Mouse (Mus musculus): ENCODE measurements at regions not wholly inside any gene's neighbourhood (a gene's known extent, or its start where the extent isn't known, plus 50 kb on each side); places are given as distances from the start of the nearest gene placed in this dataset.

DNA sequence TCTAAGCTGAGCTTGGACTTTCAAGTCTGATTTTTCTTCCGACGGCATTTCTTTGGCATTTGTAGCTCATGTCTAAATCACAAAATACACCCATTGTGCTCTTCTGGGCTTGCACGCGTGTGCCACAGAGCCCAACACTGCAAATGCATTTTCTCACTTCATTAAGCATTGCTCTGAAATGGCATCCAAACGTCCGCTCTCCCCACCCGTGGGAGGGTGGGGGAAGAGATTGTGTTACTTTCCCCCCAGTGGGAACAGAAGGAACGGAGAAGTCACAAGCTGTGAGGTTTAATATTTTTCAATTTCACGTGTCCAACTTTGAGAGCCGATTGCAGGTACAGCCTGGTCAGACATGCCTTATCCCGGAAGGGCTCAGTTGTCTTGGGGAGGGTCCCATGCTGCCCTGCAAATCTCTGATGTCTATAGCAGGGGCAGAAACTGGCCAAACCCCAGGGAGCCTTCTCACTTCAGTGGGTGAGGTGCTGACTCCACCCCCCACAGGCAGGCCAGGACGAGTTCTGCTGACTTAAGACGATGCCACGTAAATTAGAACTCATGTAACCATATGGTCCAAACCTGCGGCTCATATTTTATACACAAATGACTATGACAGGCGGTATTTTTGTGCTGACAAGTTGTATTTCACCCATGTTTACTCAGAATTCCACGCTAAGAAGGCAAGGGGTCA is 371.5 kb upstream of the Nfe2l3 start:
- no peak for DNase-seq

GRCm38 (mm10) chr6:51065156-51065555 is 367.3 kb upstream of the Nfe2l3 start:
- no peak for DNase-seq

GRCm38 (mm10) chr6:51067332-51067731 is 365.1 kb upstream of the Nfe2l3 start:
- no peak for DNase-seq

GRCm38 (mm10) chr6:51069945-51070344 is 362.5 kb upstream of the Nfe2l3 start:
- DNase-seq, result no peak

GRCm38 (mm10) chr6:51071243-51071642 is 361.2 kb upstream of the Nfe2l3 start:
- no peak for DNase-seq

GRCm38 (mm10) chr6:51075026-51075425 is 357.4 kb upstream of the Nfe2l3 start:
- no peak for DNase-seq

- DNase-seq, result no peak
Observed at GRCm38 (mm10) chr6:51076861-51077768, 355.4 kb upstream of the Nfe2l3 start.

DNA sequence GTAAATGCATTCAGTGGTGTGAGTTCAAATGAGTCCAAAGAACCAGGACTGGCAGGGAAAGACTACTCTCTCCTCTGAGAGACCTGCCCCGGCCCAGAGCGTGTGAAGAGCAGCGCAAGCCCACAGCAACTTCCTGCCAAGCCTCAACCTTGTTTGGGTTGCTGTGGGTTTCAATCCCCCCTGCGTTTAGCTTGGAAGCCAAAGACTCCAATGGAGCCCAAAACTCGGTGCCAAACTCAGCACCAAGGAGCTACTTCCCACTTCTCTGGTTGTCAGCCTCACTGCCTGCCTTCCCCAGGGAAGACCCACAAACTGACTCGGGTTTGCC is 354.7 kb upstream of the Nfe2l3 start:
- DNase-seq, result no peak

DNA sequence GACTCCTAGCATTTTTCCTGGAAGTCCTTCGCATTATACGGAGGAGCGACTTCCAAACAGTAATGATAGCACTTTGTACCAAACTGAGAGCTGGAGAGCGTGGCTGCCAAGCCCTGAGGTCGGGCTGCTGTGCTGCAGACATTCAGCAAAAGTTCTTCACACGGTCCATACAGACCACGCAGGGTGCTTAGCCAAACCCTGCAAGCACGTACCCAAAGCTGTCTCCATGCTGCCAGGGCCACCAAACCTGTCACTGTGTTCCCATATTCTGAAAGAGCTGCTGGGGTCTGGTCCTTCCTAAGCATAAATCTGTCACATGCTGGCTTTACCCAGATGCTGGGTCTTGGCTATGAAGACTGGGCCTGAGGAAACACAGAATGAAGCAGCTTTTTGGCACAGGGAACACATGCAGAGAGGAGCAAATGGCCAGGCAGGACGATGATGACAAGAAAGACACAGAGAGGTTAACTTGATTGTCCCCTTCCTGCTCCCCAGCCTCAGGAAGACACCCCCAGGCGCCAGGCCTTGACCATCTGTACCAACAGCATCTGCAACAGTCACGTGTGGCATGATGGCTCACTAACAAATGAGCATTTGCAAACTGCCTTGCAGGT is 354.0 kb upstream of the Nfe2l3 start:
- no peak for DNase-seq

GRCm38 (mm10) chr6:51078967-51079355 is 353.5 kb upstream of the Nfe2l3 start:
- no peak for DNase-seq

DNA sequence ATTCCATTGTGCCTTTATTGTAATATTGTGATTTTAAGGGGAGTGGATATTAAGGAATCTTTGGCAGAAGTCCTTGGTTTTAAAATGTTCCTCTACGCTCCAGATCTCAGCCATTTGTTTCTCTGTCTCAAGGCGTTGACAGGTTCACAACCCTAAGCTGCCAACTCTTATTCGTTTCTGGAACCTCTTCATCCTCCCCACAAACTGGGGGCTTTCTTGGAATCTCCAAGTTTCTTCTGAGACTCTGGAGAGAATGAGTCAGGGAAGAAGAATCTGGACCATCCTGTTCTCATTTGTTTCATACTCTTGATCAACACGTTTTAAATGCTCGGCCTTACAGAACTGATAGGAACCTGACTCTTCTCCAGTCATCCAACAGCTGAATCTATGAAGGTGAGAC is 351.4 kb upstream of the Nfe2l3 start:
- DNase-seq, result no peak

GRCm38 (mm10) chr6:51084656-51085055 is 347.8 kb upstream of the Nfe2l3 start:
- DNase-seq, result no peak

DNA sequence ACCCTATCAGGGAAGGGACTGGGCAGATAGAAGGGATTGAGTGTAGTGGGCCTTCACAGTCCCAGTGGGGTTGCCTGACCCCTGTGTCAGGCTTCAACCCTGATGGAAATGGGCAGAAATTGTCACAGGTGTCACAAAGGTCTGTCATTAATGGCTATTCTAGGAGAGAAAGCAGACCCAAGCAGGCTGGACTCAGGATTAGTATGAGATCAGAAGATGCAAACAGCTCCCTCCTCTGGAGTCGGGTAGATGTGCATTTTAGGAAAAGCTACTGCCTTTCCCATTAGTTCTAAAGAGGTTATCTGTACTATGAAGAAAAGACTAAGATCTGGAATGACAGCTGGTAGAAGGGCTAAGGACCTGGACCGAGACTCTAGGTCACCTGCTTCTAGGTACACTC is 346.9 kb upstream of the Nfe2l3 start:
- no peak for DNase-seq

DNA sequence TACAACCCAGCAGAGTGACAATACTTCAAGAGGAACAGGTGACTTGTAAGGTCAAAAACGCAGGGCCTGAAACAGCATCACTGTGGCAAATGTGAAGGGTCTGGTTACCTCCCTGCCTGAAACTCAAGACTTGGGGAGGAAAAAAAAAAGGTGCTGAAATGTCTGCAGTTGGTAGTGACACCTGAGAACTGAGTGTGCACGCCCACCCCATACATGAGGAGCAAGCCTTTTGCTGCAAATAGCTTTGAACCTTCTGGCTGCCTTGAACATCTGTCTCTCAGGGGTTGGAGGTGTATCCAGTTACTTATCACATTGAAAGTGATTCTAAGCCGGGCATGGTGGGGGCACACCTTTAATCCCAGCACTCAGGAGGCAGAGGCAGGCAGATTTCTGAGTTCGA is 346.1 kb upstream of the Nfe2l3 start:
- DNase-seq, result no peak

DNA sequence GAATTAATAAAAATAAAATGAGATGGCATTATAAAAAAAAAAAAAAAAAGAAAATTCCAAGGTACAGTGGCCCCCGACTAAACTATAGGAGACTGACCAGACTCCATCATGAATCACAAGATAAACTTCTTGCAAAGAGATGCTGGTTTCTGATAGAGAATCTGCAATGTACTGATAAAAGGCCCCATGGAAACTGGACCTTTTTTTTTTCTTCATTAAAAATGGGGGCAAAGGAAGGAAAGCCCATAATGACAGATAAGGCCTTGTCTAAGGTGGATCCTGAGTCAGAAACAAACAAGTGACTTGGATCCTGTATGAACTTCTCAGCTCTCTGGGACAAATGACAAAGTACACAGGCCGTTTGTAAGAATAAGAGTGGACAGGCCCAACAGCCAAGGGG is 344.7 kb upstream of the Nfe2l3 start:
- no peak for DNase-seq

- DNase-seq, result no peak
Observed at GRCm38 (mm10) chr6:51088641-51089372, 343.7 kb upstream of the Nfe2l3 start.

DNA sequence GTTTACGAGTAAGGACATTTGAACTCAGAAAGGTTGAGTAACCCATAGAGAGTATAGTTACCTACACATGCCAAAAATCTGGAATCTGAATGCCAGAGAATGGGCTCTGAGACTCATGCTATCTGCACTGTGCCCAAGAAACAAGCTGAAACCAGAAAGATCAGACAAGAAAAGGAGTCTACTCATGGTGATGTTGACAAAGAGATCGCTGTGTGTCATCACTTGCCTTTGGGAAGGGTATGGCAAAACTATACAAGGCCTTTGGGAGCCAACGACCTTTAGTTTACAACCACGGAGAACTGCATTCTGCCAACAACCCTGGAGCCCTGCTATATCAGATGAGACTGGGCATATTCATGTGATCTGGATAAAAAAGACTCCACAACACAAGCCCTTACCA is 339.3 kb upstream of the Nfe2l3 start:
- DNase-seq, result no peak

DNA sequence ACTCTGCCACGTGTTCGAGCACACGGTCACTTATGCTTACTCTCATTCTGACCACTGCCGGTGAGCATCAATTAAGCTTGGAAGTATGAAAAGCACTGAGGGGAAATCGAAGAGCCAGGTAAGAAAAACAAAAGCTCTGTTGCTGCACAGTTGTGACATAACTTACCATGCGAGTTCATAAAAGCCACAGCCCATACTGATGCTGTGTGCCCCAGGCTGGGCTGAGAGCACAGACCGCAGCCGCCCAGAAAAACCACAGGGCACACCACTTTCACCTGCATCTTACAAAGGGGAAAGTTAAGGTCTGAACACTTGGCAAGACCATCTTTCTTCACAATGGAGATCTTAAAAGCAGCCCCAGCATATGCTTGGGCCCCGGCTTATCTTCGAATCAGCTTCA is 338.2 kb upstream of the Nfe2l3 start:
- DNase-seq, result no peak

DNA sequence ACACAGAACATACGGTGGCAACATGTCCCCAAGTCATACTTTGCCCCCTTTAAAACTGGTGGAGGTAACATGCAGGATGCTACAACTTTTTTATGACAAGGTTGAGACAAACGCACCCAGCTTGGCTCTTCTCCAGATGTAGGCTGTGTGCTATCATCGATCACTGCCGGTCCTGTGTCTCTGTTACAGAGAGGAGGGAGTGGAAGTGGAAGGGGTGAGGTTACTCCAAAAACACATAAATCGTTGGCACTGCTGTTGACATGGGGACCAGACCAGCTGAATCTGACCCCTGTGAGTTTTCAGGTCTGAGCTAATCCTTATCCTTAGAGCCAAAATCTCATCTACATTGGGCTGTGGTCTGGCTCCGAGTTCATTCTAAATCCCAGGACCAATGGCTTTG is 335.0 kb upstream of the Nfe2l3 start:
- no peak for DNase-seq

DNA sequence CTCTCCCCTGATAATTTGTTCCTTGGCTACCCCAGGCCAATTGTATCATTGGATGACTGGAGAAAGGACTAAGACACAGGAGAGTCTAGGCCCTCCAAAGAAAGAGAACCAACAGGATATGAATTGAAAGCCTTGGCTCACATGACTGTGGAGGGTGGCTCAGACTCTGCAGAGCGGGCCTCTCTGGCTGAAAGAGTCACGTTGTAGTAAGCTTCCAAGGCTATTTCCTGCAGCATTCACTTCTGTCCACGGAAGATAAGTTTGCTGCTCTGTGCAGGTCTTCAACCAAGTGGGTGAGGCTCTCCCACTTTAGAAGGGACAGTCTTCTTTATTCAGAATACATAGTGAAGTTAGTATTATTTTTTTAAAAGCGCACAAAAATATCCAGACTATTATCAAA is 332.1 kb upstream of the Nfe2l3 start:
- DNase-seq, result no peak

DNA sequence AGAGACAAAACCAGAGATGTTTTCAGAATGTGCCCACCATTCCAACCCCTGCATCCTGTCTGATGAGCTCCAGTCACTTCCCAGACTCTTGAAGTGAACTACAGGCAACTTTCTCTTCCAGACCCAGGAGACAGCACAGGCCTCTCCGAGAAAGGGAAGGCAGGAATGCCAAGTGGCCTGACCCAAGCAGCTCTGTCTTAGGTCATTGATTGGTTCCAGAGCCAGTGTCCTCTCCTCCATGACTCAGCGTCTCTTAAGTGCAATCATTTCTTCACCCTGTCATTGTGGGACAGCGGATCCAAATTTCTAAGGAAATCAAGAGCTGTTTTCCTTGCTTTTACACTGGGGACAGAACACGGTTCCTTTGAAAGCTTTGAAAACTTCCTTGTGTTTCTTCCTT is 329.2 kb upstream of the Nfe2l3 start:
- DNase-seq, result no peak

DNA sequence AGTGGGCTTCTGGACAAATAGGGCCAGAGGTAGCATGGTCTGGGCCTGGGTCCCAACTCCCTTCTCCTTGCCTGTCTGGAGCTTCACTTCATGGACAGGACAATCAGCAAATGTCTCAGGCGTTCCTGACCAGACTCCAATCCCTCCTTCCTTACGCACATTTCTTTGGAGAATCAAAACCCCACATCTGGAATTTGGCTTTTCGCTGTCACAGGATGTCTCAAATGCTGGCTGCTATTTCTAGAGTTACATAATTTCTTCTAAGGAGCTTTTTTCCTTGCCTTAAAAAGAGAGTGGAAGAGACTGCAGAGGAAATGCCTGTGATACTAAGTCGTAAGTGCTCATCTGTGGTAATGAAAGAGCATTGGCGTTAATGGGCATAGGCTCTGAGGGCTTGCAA is 328.1 kb upstream of the Nfe2l3 start:
- no peak for DNase-seq

GRCm38 (mm10) chr6:51108336-51108956 is 324.0 kb upstream of the Nfe2l3 start:
- peak in 1 of 2 experiments; percentile 6 for DNase-seq
